Mouse (Mus musculus) liver, adult 2 months (tissue): ENCODE measurements around the gene Upb1. TPM values are rescaled to one million over a fixed set of nuclear protein-coding genes. Genes with fewer than 3 reads are reported as not detected.

Experiments used
- DNase-seq: peaks from one replicate; pipeline ENCODE4 v3.0.0-alpha.2; 2011; ENCODE audit warnings: low read depth, low spot score; ENCODE audit errors: extremely low read depth
- H3K27ac ChIP-seq: fragments of 200-500 bp; replicated peaks from 2 replicates; pipeline ENCODE4 v1.5.1; 2012; ENCODE audit warnings: low read depth, mild to moderate bottlenecking, control low read depth, inconsistent platforms, low read length; ENCODE audit not compliant: insufficient read depth
- H3K27me3 ChIP-seq: fragments of 200-500 bp; 2 replicates; pipeline ENCODE4 v1.6.1; 2012; ENCODE audit warnings: mild to moderate bottlenecking, moderate library complexity, low read length, inconsistent platforms; ENCODE audit not compliant: control insufficient read depth, insufficient read depth
- H3K36me3 ChIP-seq: fragments of 200-500 bp; 2 replicates; pipeline ENCODE4 v1.6.1; 2012; ENCODE audit warnings: low read length, inconsistent platforms; ENCODE audit not compliant: control insufficient read depth, insufficient read depth
- H3K4me1 ChIP-seq: fragments of 200-500 bp; 2 replicates; pipeline ENCODE4 v1.6.1; 2011; ENCODE audit warnings: low read length; ENCODE audit not compliant: control insufficient read depth, insufficient read depth
- H3K4me3 ChIP-seq: fragments of 200-500 bp; 2 replicates; pipeline ENCODE4 v1.5.1; 2011; ENCODE audit warnings: low read depth, mild to moderate bottlenecking, control low read depth, low read length, moderate library complexity; ENCODE audit not compliant: insufficient read depth
- H3K79me2 ChIP-seq: fragments of 200-500 bp; 2 replicates; pipeline ENCODE4 v1.6.1; 2012; ENCODE audit warnings: inconsistent platforms, mild to moderate bottlenecking, low read length, moderate library complexity; ENCODE audit not compliant: control insufficient read depth, insufficient read depth
- H3K9ac ChIP-seq: fragments of 200-500 bp; 2 replicates; pipeline ENCODE4 v1.6.1; 2012; ENCODE audit warnings: low read depth, mild to moderate bottlenecking, control low read depth, inconsistent platforms, low read length
- CTCF ChIP-seq: fragments of 200-500 bp; IDR thresholded peaks from 2 replicates; pipeline ENCODE4 v1.5.1; 2011; ENCODE audit warnings: low read depth, low read length, control low read depth
- POLR2A ChIP-seq: fragments of 200-500 bp; IDR thresholded peaks from 2 replicates; pipeline ENCODE4 v1.6.1; 2011; ENCODE audit warnings: low read length, control low read depth; ENCODE audit not compliant: insufficient read depth; ENCODE audit errors: extremely low read depth
- WGBS: fragments of 180-500 bp; shearing (Covaris S2); methylation state at CpG from one replicate; pipeline ENCODE4 v1.1.7; 2018; 5-methylcytosine and 5-hydroxymethylcytosine counted together
- polyA plus RNA-seq: library from polyadenylated mRNA; depleted of rRNA; stranded (reverse); fragments of >200 nt; gene quantifications from 2 replicates; pipeline ENCODE4 v1.2.3, GENCODE M21; 2012
- total RNA-seq: library from RNA; depleted of rRNA; stranded (reverse); fragments of >200 nt; gene quantifications from 2 replicates; pipeline ENCODE4 v1.2.3, GENCODE M21; 2014

The Upb1 gene
- total and polyA plus RNA-seq, 2 experiments, result 125 to 220 TPM

DNA sequence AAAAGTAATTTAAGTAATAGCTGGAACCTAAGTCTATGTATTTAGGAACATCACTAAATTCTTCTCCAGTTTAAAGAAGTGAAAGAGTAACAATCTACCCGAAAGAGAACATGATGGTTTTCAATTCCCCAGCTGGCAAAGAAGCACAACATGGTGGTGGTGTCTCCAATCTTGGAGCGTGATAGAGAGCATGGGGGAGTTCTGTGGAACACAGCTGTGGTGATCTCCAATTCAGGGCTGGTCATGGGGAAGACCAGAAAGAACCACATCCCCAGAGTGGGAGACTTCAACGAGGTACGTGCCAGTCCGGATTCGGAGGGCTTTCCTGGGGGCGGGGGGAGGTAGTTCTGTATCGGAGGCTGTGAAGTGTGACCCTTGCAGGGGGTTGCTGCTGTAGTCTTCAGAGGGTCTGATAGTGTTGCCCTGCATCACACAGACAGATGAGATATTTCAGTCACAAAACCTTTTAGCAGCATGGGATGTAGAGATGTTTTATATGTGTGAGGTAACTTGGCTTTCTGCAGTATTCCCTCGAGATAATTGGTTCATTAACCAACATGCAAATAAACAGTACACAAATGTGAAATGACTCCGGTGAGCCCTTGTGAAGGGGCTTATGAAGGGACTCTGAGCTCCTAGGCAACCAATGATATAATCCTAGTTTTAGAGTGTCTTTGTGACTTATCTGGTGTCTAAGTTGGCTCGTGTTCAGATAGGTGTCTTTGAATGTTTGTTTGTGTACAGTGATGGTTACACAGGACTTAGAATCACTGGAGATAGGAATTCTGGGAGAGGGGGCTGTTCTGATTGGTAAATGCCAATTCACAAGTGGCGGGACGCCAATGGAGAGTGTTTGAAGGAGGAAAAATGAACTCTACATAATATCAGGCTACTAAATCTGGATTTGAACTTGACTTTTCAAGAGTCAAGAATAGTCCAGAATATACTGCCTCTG is 27.4 kb downstream of the Upb1 start:
- Histone ChIP-seq H3K9ac (peak overlapping the region; percentile 45; the same call in 1 of the 2 replicates), H3K36me3 (peaks cover 45% of the 10 kb centered on the region), H3K27ac (peak overlapping the region; percentile 93), H3K4me3 (no peak overlapping the region), H3K27me3 (no peaks in the 10 kb centered on the region), H3K4me1 (peaks cover 9% of the 10 kb centered on the region), H3K79me2 (no peaks in the 10 kb centered on the region; the same call in 1 of the 2 replicates)
- 63% methylated on average over 13 of the region's 13 CpGs for WGBS
- TF ChIP-seq POLR2A, result no peak
- TF ChIP-seq CTCF, result no peak
- DNase-seq, result peak; percentile 90

DNA sequence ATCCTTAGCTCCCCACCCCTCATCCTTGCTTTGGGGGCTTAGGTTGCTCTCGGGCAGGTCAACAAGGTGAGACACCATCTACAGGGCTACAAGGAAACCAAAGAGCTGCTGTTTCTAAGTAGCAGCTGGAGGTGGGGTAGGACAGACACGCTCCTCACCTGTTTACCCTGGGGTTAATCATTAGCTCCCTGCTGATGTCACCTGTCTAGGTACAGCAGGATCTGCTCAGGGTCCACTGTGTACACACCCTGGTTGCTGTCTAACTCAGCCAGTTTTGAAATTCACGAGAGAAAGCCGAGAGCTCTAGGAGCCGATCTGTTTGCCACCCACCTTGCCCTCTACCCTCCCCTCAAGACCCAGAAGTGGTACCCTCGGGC is 28.1 kb downstream of the Upb1 start:
- peaks cover 39% of the 10 kb centered on the region for H3K36me3 ChIP-seq
- peaks cover 9% of the 10 kb centered on the region for H3K4me1 ChIP-seq
- no peak overlapping the region for H3K4me3 ChIP-seq
- 23% methylated on average over 6 of the region's 6 CpGs for WGBS
- no peaks in the 10 kb centered on the region; the same call in 1 of the 2 replicates for H3K79me2 ChIP-seq
- TF ChIP-seq POLR2A (no peak), CTCF (no peak)
- DNase-seq, result peak; percentile 97
- H3K9ac ChIP-seq, result peak overlapping the region; percentile 78
- peak overlapping the region; percentile 94 for H3K27ac ChIP-seq
- H3K27me3 ChIP-seq, result no peaks in the 10 kb centered on the region

DNA sequence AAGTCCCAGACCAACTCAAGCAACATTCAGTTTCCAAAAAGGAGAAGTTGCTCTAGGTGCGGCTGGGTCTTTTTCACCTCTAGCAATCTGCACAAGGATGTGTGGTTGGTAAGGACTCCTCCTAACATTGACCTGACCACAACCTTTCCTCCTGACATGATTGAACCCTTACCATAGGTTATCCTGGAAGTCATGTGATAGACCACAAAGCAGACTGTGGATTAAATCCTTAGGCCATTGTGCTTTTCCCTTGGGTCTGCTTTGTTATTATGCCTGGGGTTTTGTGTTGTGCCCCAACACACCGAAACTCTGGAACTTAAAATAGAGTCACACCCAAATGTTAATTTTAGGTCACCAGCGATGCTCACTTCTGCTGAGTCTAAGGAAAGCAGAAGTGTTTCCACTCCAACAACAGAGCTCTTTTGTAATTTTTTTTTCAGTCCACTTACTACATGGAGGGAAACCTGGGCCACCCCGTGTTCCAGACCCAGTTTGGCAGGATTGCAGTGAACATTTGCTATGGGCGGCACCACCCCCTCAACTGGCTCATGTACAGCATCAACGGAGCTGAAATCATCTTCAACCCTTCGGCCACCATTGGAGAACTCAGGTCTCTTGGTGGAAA is 28.7 kb downstream of the Upb1 start:
- 42% methylated on average over 7 of the region's 7 CpGs for WGBS
- H3K27ac ChIP-seq, result peak overlapping the region; percentile 94
- H3K9ac ChIP-seq, result peak overlapping the region; percentile 78

DNA sequence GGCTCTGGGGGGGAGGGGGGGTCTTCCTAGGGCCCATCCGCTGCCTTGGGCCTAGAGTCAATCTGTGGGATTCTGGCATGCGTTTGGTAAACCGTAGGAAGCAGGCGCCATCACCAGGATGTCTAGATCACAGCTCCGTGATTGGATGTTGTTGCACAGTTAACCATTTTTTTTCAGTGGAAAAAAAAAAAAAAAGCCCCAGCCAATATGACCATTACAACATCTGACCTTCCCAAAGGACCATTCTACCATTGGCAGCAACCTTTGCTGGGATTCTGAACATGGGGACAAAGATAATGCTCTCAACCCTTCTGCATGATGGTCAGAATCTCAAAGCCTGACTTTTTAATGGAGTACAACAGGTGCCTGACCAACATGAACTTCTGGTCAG is 29.2 kb downstream of the Upb1 start:
- 82% methylated on average over 5 of the region's 5 CpGs for whole genome bisulfite sequencing

More for the DNA sequence above, 28.7 kb downstream of the Upb1 start:
- H3K79me2 ChIP-seq, result no peaks in the 10 kb centered on the region; the same call in 1 of the 2 replicates
- H3K4me3 ChIP-seq, result no peak overlapping the region
- peaks cover 9% of the 10 kb centered on the region for H3K4me1 ChIP-seq
- no peaks in the 10 kb centered on the region for H3K27me3 ChIP-seq
- peaks cover 39% of the 10 kb centered on the region for H3K36me3 ChIP-seq
- DNase-seq, result peak; percentile 45
- TF ChIP-seq CTCF, result no peak
- no peak for TF ChIP-seq POLR2A

DNA sequence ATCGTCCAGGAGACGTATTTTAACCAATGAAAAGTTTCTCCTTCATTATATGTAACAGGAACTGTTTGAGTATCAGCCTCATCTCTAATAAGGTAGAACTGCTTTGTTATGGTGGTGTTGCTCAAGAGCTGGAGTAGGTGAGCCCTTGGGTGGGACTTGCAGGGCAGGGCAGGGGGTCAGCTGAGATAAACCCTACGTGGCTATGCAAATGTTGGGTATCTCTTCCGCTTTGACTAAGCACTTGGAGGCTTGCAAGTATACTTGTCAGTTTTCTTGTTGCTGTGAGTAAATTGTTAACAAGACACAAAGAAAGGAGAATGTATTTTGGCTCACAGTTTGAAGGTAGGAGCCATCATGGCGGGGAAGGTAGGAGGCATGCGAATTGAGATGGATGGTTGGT is 29.7 kb downstream of the Upb1 start:
- Histone ChIP-seq H3K4me1 (peaks cover 9% of the 10 kb centered on the region), H3K79me2 (no peaks in the 10 kb centered on the region; the same call in 1 of the 2 replicates), H3K36me3 (peaks cover 37% of the 10 kb centered on the region), H3K9ac (no peak overlapping the region), H3K27ac (no peak overlapping the region), H3K4me3 (no peak overlapping the region), H3K27me3 (no peaks in the 10 kb centered on the region)
- no peak for DNase-seq
- TF ChIP-seq POLR2A (no peak), CTCF (no peak)
- 96% methylated on average over 6 of the region's 6 CpGs for WGBS

More for the DNA sequence above, 29.2 kb downstream of the Upb1 start:
- H3K4me1 ChIP-seq, result peaks cover 9% of the 10 kb centered on the region
- H3K4me3 ChIP-seq, result no peak overlapping the region
- TF ChIP-seq POLR2A (no peak), CTCF (no peak)
- DNase-seq, result no peak
- peak overlapping the region; percentile 94; the same call in 1 of the 2 replicates for H3K27ac ChIP-seq
- H3K36me3 ChIP-seq, result peaks cover 35% of the 10 kb centered on the region
- H3K9ac ChIP-seq, result no peak overlapping the region
- no peaks in the 10 kb centered on the region for H3K27me3 ChIP-seq
- H3K79me2 ChIP-seq, result no peaks in the 10 kb centered on the region; the same call in 1 of the 2 replicates

DNA sequence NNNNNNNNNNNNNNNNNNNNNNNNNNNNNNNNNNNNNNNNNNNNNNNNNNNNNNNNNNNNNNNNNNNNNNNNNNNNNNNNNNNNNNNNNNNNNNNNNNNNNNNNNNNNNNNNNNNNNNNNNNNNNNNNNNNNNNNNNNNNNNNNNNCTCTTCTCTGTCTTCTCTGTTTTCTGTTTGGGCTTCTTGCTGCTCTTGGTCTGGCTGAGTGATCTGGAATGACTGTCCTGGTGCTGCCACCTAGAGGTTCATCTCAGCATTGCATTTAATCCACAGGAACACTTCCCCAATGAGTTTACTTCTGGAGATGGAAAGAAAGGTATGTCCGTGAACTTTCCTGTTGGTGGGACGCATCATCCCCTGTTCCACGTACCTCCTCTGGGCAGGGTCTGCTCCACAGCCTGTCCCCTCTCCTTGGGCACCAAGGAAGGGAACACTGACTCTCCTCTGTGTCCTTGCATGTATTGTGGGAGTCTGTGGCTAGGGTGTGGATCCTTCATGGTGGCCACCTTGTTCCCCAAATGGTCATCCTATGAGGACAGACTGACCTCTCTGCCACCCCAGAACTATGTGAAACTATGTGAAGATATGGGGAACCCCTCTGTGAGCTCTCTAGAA is 35.8 kb downstream of the Upb1 start:
- TF ChIP-seq POLR2A (no peak), CTCF (peak; percentile 67)
- Histone ChIP-seq H3K4me3 (no peak overlapping the region), H3K27me3 (no peaks in the 10 kb centered on the region), H3K79me2 (no peaks in the 10 kb centered on the region), H3K36me3 (peaks cover 53% of the 10 kb centered on the region), H3K4me1 (no peaks in the 10 kb centered on the region), H3K27ac (no peak overlapping the region), H3K9ac (no peak overlapping the region)
- peak; percentile 62 for DNase-seq
- 49% methylated on average over 3 of the region's 3 CpGs for WGBS
